Mouse (Mus musculus): ENCODE measurements around the gene Trmt13. TPM values are rescaled to one million over a fixed set of nuclear protein-coding genes. Genes with fewer than 3 reads are reported as not detected.

Gene Trmt13
- total RNA-seq, 1 experiment from 2014 or later, result 13.2 TPM

DNA sequence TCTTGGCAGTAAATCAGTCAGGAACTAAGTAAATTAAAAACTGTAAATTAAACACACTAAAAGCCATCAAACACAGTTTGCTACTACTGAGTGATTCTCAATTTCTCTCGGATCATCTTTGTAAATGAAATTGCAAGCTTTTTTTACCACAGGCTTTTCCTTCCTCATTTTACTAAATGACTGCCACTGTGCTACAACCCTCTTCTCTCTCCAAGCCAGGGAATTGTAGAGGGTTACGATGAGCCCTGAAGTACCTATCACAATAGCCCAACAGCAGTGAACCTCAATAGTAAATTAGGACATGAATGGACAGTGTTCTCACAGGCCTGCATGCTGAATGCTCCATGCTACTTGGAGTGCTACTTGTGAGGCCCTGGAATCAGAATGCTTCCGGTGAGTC, 19.7 kb upstream of the Trmt13 start:
- DNase-seq, result no peak

DNA sequence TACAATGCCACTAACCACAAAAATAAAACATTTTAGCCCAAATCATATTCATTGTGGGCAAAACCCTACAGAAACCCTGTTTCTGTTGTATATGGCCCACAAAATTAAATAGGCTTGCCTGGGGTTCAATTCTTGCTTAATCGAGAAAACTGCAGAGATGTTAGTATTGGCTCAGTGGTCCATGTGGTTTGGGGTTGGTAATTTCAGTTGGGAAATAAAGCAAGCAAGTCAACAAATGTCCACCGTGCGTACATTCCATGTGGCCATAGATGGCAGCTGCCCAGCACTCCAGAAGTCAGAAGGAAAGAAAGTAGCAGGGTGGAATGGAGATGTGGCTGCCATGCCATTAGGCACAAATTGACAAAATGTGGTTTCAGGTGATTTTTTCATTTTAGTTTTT, 18.6 kb upstream of the Trmt13 start:
- DNase-seq, result no peak

DNA sequence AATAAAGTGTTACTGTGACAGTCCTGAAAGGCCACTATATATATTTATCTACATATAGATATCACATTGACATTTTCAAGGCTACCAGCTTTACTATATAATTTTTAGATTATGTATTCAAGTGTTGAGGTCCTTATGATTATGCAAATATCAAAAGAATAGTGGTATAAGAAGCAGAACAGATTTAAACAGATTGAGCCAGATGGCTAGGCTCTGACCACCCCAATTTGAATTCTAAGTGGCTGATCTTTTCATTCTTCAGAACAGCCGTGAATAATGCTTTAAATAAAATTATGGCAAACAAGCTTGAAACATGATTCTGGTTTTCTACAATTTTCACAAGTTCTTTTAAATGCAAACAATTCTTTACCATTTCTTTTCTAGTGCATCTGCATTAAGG, 17.1 kb upstream of the Trmt13 start:
- DNase-seq, result no peak

DNA sequence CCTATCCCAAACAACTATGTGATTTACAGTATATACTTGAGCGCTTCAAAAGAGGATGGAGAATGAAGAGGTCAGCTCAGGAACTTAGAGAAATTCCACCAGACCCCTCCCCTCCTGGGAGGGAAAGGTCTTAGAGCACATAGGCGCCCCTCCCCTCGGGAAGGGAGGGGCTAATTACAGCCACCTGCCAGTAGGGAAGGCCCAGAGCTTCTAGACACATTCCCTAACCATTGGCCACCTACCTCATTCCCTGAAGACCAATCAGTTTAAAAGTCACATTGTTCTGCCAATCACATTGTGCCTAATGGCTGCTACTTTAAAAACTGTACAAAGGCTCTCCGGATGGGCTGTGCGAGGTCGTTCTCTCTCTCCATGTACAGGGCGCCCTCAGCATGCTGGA, 8.3 kb upstream of the Trmt13 start:
- DNase-seq, result no peak

DNA sequence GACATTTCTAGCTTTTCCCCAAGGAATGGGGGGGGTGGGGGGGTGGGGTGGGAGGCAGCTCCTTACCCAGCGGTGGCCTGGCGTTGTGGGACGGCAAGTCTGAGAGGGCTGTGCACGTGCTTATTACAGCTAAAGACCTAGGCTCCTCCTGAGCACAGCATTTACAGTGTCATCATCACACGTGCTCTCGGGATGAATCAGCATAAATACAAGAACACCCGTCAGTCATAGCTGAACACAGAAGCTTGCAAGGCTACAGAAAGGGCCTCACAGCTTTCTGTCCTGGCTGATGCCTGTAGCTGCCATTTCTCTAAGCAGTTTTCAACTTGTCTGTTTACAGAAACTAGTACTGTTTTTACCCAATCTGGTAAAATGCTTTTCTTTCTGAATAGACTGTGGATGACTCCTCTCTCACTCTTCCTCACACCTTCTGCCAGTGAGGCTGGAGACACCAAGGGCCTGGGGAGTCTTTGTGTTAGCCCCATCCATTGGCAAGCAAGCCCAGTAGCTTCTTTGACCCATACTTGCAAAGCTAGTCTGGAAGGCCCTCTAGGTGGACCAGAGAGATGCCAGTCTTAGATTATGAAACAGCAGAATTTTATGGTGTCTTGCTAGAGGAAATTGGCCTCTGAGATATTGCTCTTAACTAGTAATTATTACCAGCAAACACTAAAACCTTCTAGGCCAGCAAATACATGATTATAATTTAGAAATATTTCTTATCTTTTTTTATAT, 6.4 kb upstream of the Trmt13 start:
- peak; percentile 25 for DNase-seq

DNA sequence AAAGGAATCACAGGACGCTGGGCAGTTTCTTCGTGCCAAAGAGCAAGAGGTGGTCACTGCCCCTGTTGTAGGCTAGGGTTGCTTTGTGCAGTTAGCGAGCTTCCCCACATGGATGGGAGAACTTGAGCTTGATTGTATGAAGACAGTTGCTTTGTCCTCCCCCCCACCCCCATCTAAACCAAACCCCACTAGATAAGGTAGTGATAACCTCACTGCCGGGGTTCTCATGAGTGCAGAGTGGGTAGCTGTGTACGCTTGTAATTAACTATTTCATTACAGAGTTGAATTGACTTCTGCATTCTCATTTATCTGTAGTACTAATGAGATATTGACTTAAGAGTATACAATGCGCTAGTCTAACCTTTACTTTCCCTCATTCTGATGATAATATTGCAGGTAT, 4.5 kb upstream of the Trmt13 start:
- no peak for DNase-seq

DNA sequence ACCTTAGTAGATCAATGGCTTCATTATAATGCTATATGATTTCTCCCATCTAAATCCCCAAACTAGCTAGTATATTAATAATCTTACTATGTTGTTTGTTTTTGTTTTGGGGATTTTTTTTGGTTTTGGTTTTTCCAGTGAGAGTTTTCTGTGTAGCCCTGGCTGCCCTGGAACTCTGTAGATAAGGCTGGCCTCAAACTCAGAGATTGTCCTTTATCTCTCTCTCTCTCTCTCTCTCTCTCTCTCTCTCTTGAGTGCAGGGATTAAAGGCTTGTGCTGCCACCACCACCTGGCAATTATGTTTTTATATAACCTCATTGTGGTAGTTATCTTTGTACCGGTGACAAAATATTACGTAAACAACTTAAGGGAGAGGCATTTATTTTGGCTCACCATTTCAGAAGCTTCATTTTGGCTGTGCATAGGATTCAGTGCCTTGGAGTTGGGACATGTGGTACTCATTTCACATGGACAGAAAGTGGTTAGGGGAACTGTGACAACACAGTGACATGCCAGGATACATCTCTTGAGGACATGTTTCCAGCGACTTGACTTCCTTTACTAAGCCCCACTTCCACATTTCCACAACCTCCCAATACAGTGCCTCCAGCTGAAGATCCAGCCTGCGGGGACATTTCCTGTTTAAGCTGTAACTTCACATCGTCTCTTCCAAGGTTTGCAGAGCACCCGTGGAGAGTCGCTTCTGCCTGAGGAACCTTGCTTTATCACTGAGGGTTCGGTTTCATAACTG, 1.1 kb upstream of the Trmt13 start:
- DNase-seq, result no peak

DNA sequence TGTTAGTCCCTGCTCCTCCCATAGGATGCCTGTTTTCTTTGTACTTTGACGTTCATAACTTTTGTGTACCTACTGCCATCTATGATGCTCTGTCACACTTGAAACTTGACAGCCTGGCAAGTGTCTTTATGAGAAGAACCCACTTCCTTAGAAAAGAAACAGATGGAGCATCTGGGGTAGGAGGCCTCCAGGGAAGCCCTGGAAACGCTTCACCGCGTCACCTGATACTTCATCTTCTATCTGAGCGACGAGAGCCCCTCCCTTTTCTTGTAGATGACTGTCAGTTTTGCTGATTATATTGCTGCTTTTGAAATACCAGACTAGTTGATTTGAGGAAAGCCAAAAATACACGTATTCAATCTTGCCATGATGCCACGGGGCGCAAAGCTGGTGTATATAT, 9.8 kb downstream of the Trmt13 start:
- DNase-seq, result no peak

DNA sequence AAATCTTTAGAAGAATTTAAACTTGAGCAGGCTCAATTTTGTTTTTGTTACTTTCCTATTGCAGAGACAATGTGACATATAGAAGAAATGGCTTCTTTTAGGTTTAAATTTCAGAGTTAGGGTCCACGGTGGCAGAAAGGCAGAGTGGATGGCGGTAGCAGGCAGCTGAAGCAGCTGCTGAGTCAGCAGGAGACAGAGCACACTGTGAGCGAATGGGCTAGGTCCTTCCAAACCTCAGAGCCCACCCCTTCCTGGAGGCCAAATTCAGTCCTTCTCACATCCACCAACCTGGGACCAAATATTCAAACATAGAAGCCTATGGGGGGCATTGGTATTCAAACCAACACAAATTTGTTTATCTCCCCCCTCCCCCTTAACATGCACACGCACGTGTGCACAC, 12.6 kb downstream of the Trmt13 start:
- no peak for DNase-seq

DNA sequence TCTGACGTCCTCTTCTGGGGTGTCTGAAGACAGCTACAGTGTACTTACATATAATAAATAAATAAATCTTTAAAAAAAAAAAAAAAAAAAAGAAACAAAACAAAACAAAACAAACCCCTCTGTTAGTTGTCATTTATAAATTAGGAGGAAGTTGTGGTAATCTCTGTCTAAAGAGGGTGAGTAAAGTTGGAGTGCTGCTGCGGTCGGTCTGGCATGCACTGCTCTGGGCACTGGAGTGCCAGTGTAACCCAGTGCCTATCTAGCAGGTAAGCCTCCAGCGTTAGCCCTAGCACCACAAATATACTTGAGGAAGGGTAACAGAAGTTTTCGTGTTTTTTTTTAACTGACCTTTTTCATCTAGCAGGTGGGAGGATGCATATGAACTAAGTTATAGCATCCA, 13.4 kb downstream of the Trmt13 start:
- DNase-seq, result no peak

DNA sequence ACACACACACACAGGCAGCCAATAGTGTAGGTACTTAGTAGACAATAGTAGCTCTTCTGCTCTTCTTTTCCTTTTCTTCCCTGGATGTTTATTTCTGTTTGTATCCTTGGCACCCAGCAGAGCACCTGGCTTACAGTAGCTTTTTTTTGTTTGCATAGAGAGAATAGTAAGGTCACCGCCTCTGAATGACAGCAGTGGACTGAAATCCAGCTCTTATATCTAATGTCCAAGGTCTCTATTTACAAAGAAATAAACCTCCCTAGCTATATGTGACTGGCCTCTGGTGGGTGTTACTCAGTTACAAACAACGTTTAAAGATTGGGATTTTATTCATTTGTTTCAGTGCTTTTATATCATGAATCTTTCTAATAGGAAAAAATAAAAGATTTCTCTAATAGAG, 14.7 kb downstream of the Trmt13 start:
- no peak for DNase-seq

DNA sequence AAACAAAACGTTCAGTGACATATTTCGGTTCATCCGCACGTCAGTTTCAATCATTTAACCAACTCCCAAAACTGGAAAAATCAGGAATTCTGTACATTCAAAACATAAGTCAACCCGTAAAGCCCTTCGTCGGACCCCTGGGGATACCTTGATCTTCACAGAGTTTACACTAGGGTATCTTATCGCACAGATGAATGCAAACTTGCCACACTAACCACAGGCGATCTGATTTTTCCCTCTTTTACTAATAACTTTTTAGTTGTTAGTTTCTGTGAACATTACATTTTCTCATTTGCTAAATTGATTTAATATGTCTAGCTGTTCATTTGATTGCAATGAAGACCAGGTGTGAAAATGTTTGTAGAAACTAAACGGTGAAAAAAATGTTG, 18.8 kb downstream of the Trmt13 start:
- DNase-seq, result no peak

DNA sequence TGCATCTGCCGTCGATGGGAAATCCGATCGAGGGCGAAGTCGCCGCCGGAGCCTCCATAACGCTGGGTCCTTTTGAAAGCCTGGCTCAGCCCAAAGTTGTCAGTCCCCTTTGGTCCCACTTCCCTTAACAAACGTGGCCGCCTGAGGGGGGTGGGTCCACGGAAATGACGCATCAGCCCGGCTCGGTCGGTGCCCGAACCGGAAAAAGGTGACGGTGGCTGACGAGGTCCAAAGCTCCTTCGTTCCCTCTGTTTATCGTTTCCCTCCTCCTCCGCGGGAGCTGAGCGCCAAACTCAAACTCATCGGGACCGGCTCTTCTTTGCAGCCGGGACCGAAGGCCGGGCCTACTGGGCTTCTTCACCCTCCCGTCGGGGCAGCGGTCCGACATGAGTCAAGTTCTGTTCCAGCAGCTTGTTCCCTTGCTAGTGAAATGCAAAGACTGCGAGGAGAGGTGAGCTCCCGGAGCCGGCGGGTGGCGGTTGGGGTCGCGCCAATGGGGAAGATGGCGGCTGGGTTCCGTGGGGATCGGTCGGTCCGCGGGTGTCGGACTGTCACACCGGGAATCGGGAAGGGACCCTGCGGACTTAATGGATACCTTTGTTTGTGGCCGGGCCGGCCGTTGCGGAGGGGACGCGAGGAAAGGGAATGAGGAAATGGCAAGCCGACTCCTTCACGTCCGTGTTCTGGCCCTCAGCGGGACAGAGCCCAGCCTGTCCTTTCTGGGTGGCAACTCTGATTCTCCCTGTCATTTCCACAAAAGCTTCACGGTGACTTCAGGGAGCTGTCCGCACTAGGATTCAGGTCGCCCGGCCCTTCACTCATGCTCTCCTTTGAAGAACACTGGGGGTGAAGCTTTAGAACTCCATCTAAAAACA, 19.4 kb downstream of the Trmt13 start, which contains the start of gene Sass6:
Gene Sass6 (plus strand): TSS at position 255 of the 875 bp plus-strand sequence.
- DNase-seq, result peak; percentile 99

DNA sequence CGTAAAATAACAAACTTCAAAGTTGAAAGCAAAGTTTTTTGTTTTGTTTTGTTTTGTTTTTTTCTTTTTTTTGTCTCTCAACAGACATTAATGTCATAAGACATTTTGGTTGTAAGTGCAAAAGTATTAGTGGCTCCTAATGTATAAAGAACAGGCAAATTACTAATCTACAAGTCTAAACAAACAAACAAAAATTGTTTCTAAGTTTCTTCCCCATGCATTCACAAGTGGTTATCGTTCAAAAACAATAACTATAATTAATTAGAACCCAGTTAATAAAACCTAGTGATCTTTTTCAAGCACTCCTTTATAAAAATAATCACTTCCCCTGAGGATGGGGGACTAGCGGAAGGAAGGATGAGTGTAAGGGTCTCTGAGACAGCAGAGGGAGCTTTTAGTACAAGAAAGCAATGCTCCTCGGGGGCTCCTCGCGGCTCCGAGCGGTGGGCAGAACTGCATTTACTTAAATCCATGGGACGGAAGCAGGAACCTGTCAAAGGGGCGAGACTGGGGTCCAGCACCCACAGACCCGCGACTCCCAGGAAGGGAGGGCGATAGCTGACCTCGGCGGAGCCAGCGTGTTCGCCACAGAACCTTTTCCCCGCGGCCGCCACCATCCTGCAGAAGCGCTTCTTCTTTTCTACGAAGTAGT, 20.2 kb downstream of the Trmt13 start:
- DNase-seq, result no peak

DNA sequence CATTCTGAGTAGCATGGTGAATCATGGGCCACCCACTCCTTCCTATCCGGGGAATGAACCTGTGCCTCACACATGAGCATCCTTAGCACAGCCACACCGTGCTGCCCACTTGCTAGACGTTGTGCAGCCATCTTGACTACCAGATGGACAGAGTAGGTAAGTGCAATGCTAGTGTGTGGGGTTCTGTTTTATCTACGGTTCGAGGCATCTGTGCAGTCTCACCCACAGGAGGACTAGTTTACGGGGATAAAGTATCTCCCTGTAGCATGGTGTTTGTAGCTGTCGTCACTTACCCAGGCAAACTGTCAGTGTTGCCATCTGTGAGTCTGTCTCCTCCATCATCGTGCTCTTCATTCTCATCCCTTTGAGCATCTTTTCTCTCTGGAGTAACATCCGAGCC, 32.2 kb downstream of the Trmt13 start:
- DNase-seq, result no peak

DNA sequence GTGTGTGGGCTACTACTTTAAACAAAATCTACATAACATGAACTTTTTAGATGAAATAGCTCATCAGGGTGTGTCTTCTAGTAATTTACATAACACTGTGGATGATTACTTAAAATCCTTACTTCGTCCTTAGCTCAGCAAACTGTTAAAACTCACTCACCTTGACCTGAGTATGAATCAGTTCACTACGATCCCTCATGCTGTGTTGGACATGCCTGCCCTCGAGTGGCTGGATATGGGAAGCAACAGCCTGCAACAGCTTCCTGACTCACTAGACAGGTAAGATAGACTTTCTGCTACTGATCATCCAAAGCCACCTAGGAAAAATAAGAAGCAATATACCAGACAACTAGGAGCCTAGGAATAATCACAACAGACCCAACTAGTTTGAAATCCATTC, 37.1 kb downstream of the Trmt13 start:
- peak; percentile 47 for DNase-seq

DNA sequence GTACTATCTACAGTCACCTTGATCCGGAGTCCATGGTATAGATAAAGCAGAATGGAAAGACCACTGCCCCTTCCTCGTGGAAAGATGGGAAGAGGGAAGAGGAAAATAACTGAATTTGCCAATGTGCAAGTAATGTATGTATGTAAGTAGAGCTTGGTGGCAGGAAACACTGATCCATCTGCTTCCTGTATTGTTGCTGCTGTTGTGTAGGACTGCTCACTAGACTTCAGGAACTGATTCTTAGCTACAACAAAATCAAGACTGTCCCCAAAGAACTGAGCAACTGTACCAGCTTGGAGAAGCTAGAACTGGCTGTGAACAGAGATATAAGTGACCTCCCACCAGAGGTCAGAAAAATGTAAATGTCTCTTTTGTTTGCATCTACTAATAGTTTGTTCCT, 43.8 kb downstream of the Trmt13 start:
- no peak for DNase-seq

DNA sequence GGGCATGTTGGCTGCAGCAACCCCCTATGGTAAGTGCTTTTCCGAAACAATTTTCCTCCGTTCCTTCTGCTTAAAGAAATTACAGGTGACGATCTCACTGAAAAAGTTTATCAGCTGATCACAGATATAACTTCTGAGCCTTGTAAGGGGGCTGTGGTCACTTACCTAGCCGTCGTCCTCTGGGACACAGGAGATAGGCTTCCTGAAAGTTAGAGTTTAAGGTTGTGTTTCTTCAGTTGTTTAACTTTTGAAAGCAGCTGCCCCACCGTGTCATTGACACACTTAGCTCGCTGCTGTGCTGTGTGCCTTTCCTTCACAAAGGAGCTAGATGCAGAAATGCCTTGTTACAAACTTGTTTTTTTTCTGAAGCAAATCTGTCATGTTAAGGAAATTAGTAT, 51.3 kb downstream of the Trmt13 start:
- DNase-seq, result no peak

DNA sequence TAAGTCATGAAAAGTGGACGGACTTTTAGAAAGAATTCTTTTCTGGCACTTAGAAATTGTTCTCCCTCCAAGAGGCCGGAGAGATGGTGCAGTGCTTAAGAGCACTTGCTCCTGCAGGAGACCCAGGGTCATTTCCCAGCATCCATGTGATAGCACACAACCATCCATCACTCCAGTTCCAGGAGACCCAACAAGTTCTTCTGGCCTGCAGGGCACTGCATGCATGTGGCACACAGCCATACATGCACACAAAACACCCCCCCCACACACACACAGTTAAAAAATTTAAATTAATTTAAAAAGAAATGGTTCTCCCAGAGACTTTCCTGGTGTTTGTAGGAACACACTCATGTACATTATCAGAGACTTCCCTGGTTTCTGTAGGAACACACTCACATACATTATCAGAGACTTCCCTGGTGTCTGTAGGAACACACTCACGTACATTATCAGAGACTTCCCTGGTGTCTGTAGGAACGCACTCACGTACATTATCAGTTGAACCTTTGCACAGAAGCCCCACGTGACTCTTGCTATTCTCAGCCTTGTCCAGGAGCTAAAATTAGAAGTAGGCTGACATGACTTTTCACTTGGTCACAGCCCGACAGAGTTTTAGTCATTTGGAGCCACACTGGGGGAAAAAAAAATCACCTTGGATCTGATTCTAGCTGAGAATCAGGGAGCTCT, 51.8 kb downstream of the Trmt13 start, which contains the start of gene Lrrc39:
Gene Lrrc39 (plus strand): TSS at position 566 of the 687 bp plus-strand sequence.
- peak; percentile 34 for DNase-seq

DNA sequence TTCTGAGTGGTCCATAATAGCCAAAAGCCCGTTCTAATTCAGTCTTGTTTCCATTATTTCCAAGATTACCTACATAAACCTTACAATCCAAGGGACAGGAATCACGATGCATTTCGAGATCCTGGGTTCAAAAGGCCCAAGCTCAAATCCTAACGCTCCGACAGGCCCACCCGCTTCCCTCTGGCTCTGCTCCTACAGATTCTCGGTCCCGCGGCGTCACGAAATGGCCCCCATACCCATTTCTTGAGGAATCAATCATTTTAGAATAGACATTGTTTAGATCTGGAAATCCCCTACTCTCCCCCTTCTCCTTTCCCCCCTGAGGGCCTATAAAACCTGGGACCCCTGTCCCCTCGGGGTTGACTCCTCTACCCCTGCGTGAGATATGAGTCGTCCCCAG, 53.1 kb downstream of the Trmt13 start:
- DNase-seq, result peak; percentile 27

DNA sequence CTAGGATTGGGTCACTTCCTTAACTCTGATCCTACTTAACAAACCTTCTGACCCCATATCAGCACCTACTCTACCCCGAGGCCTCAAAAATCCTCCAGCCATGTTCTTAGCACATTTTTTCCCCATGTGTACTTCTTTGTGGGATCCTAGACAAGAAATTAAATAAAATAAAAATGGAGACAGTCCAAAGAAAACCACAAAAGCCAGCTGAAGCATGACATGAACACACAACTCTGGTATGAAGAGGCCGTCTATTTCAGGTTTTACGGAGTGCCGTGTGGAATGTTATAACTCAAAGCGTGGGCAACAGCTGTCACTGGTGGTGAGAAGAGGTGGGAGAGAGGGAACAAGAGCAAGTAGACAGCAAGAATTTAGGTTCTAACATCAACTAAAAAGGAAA, 63.0 kb downstream of the Trmt13 start:
- DNase-seq, result no peak

DNA sequence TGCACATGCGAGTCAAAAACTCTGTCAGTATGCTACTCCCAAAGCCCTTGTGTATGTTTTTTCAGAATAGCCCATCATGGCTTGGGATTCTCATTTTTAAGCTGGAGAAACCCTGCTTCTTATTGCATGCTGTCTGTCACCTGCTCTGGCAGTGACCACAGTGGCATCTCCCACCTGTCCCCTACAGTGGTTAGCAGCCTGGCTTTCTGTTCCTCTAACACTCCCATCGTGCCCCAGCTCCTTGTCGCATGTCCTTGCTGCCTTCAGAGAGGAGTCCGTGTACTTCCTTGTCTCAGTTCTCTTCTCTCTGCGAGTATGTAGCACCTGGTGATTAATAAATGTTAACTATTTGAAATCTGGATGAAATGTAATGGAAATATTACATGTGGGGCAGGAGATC, 67.0 kb downstream of the Trmt13 start:
- DNase-seq, result no peak
